Mouse (Mus musculus): ENCODE results near the gene Abca9.

DNA sequence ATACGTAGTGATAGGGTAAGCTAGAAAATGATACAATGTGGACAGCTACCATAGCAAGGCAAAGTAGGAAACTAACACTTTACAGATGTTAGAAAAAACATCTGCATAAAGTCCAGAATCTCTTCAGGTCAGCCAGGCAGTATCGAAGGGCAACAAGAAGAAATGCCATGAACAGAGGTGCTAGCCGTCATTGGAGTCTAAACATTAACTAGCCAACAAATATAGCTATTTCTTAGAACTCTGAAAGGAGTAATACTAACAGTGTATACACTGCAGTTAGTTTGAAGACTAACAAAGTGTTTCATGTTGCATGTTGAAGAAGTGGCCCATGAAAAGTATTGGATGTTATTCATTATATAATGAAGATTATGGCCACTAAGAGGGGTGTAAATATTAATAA is 95.8 kb downstream of the Abca9 start:
- no peak for TF ChIP-seq CTCF (IDR thresholded peaks at IDR 0.05; ENCODE audit: insufficient read depth, low read length)
- TF ChIP-seq POLR2A (IDR thresholded peaks at IDR 0.05; ENCODE audit: borderline replicate concordance, extremely low read depth, low read depth, low read length) = no peak
